Mouse (Mus musculus): ENCODE measurements at regions not wholly inside any gene's neighbourhood (a gene's known extent, or its start where the extent isn't known, plus 50 kb on each side); places are given as distances from the start of the nearest gene placed in this dataset.

GRCm38 (mm10) chr1:64297343-64297742 is 175.3 kb upstream of the Klf7 start:
- no peak for DNase-seq (ENCODE audit: low spot score in 2 of 2)

GRCm38 (mm10) chr1:64295512-64295945 is 173.4 kb upstream of the Klf7 start:
- peak in 1 of 2 experiments; percentile 13 for DNase-seq (ENCODE audit: low spot score in 2 of 2)

GRCm38 (mm10) chr1:64295051-64295450 is 173.0 kb upstream of the Klf7 start:
- no peak for DNase-seq (ENCODE audit: low spot score in 2 of 2)

- peak; percentile 5 to 7 for DNase-seq (ENCODE audit: low spot score in 2 of 2)
These were observed 166.8 kb upstream of the Klf7 start for GRCm38 (mm10) chr1:64288812-64289447.

- no peak for DNase-seq (ENCODE audit: low spot score in 2 of 2)
These were observed 165.0 kb upstream of the Klf7 start for GRCm38 (mm10) chr1:64287068-64287467.

- no peak for DNase-seq (ENCODE audit: low spot score in 2 of 2)
These were observed 162.6 kb upstream of the Klf7 start for GRCm38 (mm10) chr1:64284656-64285055.

- DNase-seq (ENCODE audit: low spot score in 2 of 2) = no peak
These were observed 153.8 kb upstream of the Klf7 start for GRCm38 (mm10) chr1:64275865-64276264.

GRCm38 (mm10) chr1:64275086-64275802 is 153.2 kb upstream of the Klf7 start:
- no peak for DNase-seq (ENCODE audit: low spot score in 2 of 2)

- no peak for DNase-seq (ENCODE audit: low spot score in 2 of 2)
These were observed 135.2 kb upstream of the Klf7 start for GRCm38 (mm10) chr1:64257237-64257636.

- no peak for DNase-seq (ENCODE audit: low spot score in 2 of 2)
These were observed 133.6 kb upstream of the Klf7 start for GRCm38 (mm10) chr1:64255554-64256295.

GRCm38 (mm10) chr1:64254673-64255072 is 132.6 kb upstream of the Klf7 start:
- no peak for DNase-seq (ENCODE audit: low spot score in 2 of 2)

- no peak for DNase-seq (ENCODE audit: low spot score in 2 of 2)
These were observed 131.9 kb upstream of the Klf7 start for GRCm38 (mm10) chr1:64253996-64254395.

GRCm38 (mm10) chr1:64242401-64242800 is 120.3 kb upstream of the Klf7 start:
- no peak for DNase-seq (ENCODE audit: low spot score in 2 of 2)

- no peak for DNase-seq (ENCODE audit: low spot score in 2 of 2)
These were observed 107.6 kb upstream of the Klf7 start for GRCm38 (mm10) chr1:64229654-64230053.

GRCm38 (mm10) chr1:64226001-64226918 is 104.2 kb upstream of the Klf7 start:
- peak; percentile 8 to 22 for DNase-seq (ENCODE audit: low spot score in 2 of 2)

GRCm38 (mm10) chr1:64223779-64224687 is 102.0 kb upstream of the Klf7 start:
- DNase-seq (ENCODE audit: low spot score in 2 of 2) = no peak

GRCm38 (mm10) chr1:64222475-64222874 is 100.4 kb upstream of the Klf7 start:
- no peak for DNase-seq (ENCODE audit: low spot score in 2 of 2)

- no peak for DNase-seq (ENCODE audit: low spot score in 2 of 2)
These were observed 98.4 kb upstream of the Klf7 start for GRCm38 (mm10) chr1:64220486-64220885.

GRCm38 (mm10) chr1:64220040-64220439 is 98.0 kb upstream of the Klf7 start:
- no peak for DNase-seq (ENCODE audit: low spot score in 2 of 2)

GRCm38 (mm10) chr1:64215646-64216045 is 93.6 kb upstream of the Klf7 start:
- DNase-seq (ENCODE audit: low spot score in 2 of 2) = no peak
